Mouse (Mus musculus): ENCODE measurements around the gene Nfic.

The Nfic gene

GRCm38 (mm10) chr10:81429092-81429491 is 26.3 kb downstream of the Nfic start:
- peak in 1 of 2 experiments; percentile 41 for DNase-seq

GRCm38 (mm10) chr10:81428507-81428870 is 26.9 kb downstream of the Nfic start:
- peak; percentile 7 to 14 for DNase-seq

GRCm38 (mm10) chr10:81427804-81428506 is 27.5 kb downstream of the Nfic start:
- peak; percentile 17 to 21 for DNase-seq

- peak in 1 of 2 experiments; percentile 15 for DNase-seq
Observed at GRCm38 (mm10) chr10:81427327-81427726, 28.1 kb downstream of the Nfic start.

GRCm38 (mm10) chr10:81426897-81427296 is 28.5 kb downstream of the Nfic start:
- DNase-seq, result peak; percentile 59 to 77

GRCm38 (mm10) chr10:81426081-81426671 is 29.3 kb downstream of the Nfic start:
- DNase-seq, result peak; percentile 27 to 28

- peak; percentile 55 to 61 for DNase-seq
Observed at GRCm38 (mm10) chr10:81425236-81425850, 30.1 kb downstream of the Nfic start.

GRCm38 (mm10) chr10:81424246-81425051 is 31.0 kb downstream of the Nfic start:
- peak; percentile 82 to 85 for DNase-seq

- DNase-seq, result peak; percentile 15 to 19
Observed at GRCm38 (mm10) chr10:81423476-81424245, 31.8 kb downstream of the Nfic start.

GRCm38 (mm10) chr10:81422661-81423217 is 32.7 kb downstream of the Nfic start:
- DNase-seq, result peak in 1 of 2 experiments; percentile 2

- peak; percentile 4 to 19 for DNase-seq
Observed at GRCm38 (mm10) chr10:81422191-81422590, 33.2 kb downstream of the Nfic start.

GRCm38 (mm10) chr10:81421797-81422100 is 33.7 kb downstream of the Nfic start:
- DNase-seq, result peak; percentile 5 to 14

- peak in 1 of 2 experiments; percentile 3 for DNase-seq
Observed at GRCm38 (mm10) chr10:81421041-81421796, 34.2 kb downstream of the Nfic start.

- DNase-seq, result peak; percentile 15 to 19
Observed at GRCm38 (mm10) chr10:81420191-81420767, 35.2 kb downstream of the Nfic start.

GRCm38 (mm10) chr10:81419111-81419928 is 36.1 kb downstream of the Nfic start:
- peak in 1 of 2 experiments; percentile 1 for DNase-seq

- peak in 1 of 2 experiments; percentile 6 for DNase-seq
Observed at GRCm38 (mm10) chr10:81418216-81419070, 37.0 kb downstream of the Nfic start.

- no peak for DNase-seq
Observed at GRCm38 (mm10) chr10:81417227-81418215, 37.9 kb downstream of the Nfic start.
